Mouse (Mus musculus): ENCODE measurements around the gene Padi6.

Padi6 gene

DNA sequence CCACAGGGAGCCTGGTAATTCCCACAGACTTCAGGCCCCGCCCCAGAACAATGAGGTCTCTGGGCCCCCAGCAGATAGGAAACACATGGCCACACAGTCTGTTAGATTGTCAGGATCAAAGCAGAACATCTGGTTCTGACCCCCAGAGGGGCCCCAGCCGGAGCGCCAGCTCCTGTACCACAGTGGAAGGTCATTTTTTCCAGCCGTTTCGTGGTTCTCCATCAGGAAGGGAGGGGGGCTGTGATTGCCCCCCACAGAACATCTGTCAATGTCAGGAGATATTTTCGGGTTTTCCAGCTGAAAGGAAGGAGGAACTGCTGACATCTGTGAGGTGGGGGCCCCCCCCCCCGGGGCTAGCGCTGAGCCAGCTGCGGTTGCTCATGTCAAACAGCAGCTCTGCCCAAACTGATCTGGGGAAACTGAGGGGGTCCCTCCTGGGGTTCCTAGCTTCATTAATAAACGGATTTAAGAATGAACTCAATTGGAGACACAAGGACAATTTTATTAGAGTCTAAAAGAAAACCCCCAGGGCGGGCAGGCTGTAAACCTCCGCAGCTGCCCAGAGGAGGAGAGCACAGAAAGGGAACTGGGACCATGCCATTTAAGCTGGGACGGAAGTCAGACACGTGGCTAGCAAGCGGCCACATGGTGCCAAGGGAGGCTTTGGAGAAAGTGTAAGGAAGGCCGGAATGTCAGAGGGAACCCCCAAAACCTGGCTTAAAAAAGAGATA, 58.1 kb downstream of the Padi6 start:
- peak; percentile 76 for DNase-seq (ENCODE audit: low spot score)

DNA sequence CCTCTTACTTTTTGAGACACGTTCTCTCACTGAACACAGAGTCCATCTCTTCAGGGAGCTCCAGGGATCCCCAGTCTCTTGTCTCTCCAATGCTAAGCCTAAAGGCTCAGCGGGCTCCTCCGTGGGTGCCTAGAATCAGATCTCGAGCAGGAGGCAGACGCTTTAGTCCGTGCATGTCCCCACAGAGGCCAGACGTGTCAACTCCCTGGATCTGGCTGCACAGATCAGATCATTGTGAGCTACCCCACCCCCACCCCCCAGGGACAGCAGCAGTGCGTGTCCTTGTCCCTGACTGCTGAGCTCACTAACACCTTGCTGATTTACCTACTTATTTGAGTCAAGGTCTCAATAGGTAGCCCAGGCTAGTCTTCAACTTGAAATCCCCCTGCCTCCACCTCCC, 58.8 kb downstream of the Padi6 start:
- DNase-seq (ENCODE audit: low spot score), result no peak

DNA sequence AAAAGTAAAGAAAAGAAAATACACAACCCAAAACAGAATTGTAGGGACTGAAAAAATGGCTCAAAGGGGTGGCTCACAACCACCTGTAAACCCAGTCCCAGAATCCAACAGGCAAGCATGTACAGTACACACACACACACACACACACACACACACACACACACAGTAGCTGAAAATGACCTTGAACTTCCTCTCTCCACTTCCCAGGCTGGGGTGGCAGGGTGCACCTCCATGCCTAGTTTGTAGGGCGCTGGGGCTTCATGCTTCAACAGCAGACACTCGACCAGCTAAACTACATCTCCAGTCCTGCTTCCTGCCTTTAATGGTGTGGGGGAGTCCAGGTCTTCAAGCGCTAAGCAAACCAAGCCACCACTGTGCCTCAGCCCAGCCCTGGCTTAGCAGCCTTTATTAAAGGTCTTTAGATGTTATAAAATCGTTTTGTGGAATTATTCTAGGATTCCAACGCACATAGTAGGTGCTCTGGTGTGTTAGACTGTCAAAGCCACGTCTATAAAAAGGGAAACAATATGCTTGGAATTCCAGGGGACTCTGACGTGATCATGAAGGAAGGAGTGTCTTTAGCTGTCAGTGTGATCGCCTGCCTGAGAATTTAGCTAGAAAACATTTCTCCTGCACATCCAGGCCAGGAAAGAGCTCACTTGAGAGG, 61.6 kb downstream of the Padi6 start:
- DNase-seq (ENCODE audit: low spot score), result no peak

DNA sequence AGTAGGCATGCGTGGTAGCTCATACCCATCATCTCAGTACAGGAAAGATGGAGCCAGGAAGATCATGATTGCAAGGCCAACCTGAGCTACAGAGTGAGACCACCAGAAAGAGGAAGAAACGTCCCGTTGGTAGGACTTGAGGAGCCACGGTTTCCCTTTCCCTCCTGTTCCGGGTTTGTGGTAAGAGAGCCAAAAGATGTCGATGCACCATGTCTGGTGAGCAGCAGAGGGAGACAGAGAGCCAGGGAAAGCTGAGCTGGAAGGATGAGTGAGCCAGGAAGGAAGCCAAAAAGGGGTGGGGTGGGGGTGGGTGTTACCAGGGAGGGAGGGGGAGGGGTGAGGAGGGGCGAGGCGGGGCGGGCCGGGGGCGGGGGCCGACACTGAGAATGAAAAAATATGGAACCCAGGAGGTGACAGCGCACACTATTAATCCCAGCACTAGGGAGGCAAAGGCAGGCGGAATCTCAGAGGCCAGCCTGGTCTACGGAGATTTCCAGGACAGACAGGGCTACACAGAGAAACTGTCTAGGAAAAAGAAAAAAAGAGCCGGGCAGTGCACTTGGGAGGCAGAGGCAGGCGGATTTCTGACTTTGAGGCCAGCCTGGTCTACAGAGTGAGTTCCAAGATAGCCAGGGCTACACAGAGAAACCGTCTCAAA, 62.6 kb downstream of the Padi6 start:
- DNase-seq (ENCODE audit: low spot score), result peak; percentile 88

DNA sequence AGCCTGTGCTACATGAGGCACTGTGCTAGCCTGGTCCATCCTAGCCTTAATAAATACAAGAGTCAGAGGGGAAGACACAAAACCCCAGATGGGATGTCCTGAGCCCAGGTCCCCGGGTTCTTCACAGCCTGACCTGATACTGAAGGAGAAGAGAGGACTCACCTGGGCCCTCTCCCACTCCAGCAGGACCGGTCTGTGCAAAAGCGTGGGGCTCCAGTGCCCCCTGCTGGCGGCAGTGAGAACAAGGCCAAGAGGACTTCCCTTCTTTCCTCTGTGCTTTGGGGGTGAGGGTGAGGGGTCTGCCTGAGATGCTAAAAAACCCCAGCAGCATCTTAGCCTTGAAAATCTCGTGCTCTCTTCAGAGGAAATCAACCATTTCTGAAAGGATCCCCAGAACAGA, 63.4 kb downstream of the Padi6 start:
- peak; percentile 70 for DNase-seq (ENCODE audit: low spot score)
